Mouse (Mus musculus) right cerebral cortex, adult 18-20 months (tissue): ENCODE data around the gene Lcn10.
"Not testable (repeated sequence)": the region's sequence is repeated elsewhere in the genome, so short reads cannot be mapped to it uniquely, and the experiment has no call there.

ENCODE experiments used
- DNase-seq: peaks from one replicate; pipeline ENCODE4 v3.0.0; 2022; ENCODE audit warnings: mixed read lengths

The Lcn10 gene

DNA sequence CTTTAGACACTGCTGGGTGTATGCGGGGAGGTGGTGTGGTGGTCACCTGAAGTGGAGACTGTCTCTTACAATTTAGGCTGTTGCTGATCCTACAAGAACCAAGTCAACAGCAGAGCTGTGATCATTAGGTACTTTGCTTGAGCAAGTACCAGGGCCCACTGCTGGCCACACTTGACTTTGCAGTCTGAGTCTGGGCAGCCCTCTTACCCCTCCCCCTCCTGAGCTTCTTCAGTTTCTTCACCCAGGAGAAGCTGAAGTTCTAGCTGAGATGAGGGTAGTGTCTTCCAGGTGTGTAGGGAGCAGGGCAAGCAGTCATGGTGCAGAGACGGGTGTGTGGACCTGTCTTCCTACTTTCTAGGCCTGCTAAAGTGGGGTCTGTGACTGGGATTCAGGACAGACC is 25.6 kb downstream of the Lcn10 start:
- DNase-seq = peak; percentile 39

DNA sequence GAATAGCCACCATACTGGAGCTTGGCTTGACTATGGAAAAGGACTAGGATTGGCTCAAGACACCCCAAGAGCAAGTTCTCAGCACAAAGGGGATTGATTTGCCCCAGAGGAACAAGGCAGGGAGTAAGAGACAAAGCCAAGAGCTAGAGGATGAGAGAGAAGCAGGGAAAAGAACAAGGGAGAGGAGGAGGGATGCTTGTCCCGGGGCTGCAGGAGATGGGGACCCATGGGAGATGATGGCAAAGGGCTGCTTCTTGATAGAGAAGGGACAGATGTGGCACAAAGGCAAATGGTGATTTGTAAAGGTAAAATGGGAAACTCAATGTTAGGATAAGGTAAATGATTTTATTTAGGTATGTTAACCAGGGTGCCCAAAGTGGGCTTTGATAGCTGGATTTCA is 26.5 kb downstream of the Lcn10 start:
- DNase-seq = not testable (repeated sequence)

DNA sequence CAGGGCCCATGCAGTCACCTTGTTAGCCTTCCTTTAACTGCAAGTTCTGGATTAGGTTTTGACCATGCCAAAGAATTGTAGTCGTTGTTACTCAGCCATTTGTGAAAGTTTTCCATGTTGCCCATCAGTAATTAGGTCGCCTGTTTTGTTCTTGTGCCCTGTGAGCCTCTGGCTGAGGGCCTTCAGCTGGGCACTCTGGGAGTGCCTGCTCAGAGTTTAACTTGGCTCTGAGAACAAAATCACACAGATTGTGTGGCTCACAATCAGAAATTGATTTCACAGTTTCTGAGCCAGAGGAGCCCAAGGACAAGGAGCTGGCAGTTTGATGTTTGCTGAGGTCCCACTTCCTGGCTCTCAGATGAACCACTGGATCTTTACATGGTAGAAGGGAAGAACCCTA is 27.3 kb downstream of the Lcn10 start:
- DNase-seq = not testable (repeated sequence)

GRCm38 (mm10) chr2:25711641-25712040 is 29.1 kb downstream of the Lcn10 start:
- DNase-seq = not testable (repeated sequence)

DNA sequence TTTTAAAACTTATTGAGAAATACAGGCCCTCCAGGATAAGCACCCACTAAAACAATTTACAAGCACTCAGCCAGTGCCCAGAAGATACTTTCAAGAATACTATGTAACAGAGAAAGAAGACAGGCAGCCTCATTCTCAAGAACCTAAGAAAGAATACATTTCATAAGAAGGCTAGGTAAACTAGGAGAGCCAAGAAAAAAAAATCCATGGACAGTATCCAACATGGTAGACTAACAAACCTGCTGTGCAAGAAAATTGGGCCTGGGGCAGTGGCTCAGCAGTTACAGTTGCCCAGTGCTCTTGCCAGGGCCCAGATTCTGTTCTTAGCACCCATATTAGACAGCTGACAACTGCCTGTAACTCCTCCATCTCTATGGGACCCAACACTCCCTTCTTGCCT is 34.7 kb downstream of the Lcn10 start:
- no peak for DNase-seq

DNA sequence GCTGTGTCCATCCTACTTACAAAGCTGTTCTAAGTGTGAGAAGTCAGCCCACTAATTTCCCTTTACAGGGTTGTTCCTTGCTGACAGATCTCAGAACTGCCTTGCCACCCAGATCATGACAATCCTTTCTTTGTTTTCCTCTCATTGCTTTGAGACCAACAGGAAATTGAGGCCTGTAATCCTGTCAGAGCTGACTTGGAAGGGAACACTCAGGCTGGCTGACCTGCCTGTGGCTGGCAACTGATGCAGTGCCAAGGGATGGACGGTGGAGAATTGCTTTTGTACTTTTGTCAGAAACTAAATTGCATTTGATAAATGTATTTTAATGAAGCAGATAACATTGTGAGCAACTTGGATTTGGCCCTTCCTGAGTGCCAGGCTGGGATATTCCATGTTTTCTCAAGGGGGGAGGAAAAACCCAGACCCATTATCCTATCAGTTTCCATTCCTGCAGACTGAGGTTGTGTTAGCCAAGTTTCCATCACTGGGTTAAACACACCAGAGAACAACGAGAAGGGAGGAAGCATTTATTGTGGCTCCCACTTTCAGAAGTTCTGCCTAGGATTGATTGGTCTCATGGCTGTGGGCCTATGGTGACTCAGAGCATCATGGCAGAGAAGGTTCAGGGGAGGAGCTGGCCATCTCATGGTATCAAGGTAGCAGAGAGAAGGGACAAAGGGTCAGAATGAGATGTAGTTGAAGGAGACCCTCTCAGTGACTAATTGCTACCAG is 50.8 kb downstream of the Lcn10 start:
- DNase-seq = no peak
